Mouse (Mus musculus): Measurements from ENCODE around the gene Pawr. TPM values are rescaled to one million over a fixed set of nuclear protein-coding genes. Genes with fewer than 3 reads are reported as not detected.

The Pawr gene
- total and polyA plus RNA-seq, 2 experiments from 2014 or later, result 2.7 to 3.5 TPM

GRCm38 (mm10) chr10:108405076-108405475 lies 73.2 kb downstream of the Pawr start:
- Histone ChIP-seq H3K27me3 (ENCODE audit: control insufficient read depth, insufficient read depth, low read length) (no peaks in the 10 kb centered on the region), H3K36me3 (replicated peaks; ENCODE audit: control insufficient read depth, insufficient read depth, low read length) (no peaks in the 10 kb centered on the region), H3K27ac (ENCODE audit: low read depth) (no peak overlapping the region), H3K4me3 (ENCODE audit: low read depth, low read length) (no peak overlapping the region), H3K9me3 (replicated peaks; ENCODE audit: control insufficient read depth, low read length) (no peaks in the 10 kb centered on the region), H3K4me1 (ENCODE audit: control insufficient read depth, insufficient read depth) (peaks cover 10% of the 10 kb centered on the region; the same call in 1 of the 2 replicates), H3K4me2 (ENCODE audit: low read depth, low read length) (no peak overlapping the region), H3K9ac (replicated peaks; ENCODE audit: low read depth, low read length) (no peak overlapping the region)
- 50% methylated on average over 8 of the region's 8 CpGs for WGBS
- ATAC-seq (ENCODE audit: insufficient read depth, low read depth) (no peak), DNase-seq (ENCODE audit: low spot score) (no peak)
- TF ChIP-seq EP300 (IDR thresholded peaks at IDR 0.05; ENCODE audit: low read depth), result no peak
- no peak for TF ChIP-seq CTCF (IDR thresholded peaks at IDR 0.05; ENCODE audit: low read depth)

- Histone ChIP-seq H3K36me3 (replicated peaks; ENCODE audit: control insufficient read depth, insufficient read depth, low read length) (no peaks in the 10 kb centered on the region), H3K9me3 (replicated peaks; ENCODE audit: control insufficient read depth, low read length) (no peaks in the 10 kb centered on the region), H3K27ac (ENCODE audit: low read depth) (no peak overlapping the region), H3K4me2 (ENCODE audit: low read depth, low read length) (no peak overlapping the region), H3K4me1 (ENCODE audit: control insufficient read depth, insufficient read depth) (peaks cover 10% of the 10 kb centered on the region; the same call in 1 of the 2 replicates), H3K4me3 (ENCODE audit: low read depth, low read length) (no peak overlapping the region), H3K9ac (replicated peaks; ENCODE audit: low read depth, low read length) (no peak overlapping the region), H3K27me3 (ENCODE audit: control insufficient read depth, insufficient read depth, low read length) (no peaks in the 10 kb centered on the region)
- DNase-seq (ENCODE audit: low spot score), result no peak
- TF ChIP-seq EP300 (IDR thresholded peaks at IDR 0.05; ENCODE audit: low read depth), result no peak
- TF ChIP-seq CTCF (IDR thresholded peaks at IDR 0.05; ENCODE audit: low read depth), result no peak
- no peak for ATAC-seq (ENCODE audit: insufficient read depth, low read depth)
- 43% methylated on average over 7 of the region's 7 CpGs for WGBS
Measured at GRCm38 (mm10) chr10:108405931-108406330, 74.0 kb downstream of the Pawr start.

- H3K27ac ChIP-seq (ENCODE audit: low read depth), result no peak overlapping the region
- no peak for DNase-seq (ENCODE audit: low spot score)
- no peak overlapping the region for H3K9ac ChIP-seq (replicated peaks; ENCODE audit: low read depth, low read length)
- H3K9me3 ChIP-seq (replicated peaks; ENCODE audit: control insufficient read depth, low read length), result no peaks in the 10 kb centered on the region
- H3K4me1 ChIP-seq (ENCODE audit: control insufficient read depth, insufficient read depth), result peaks cover 10% of the 10 kb centered on the region; the same call in 1 of the 2 replicates
- H3K4me3 ChIP-seq (ENCODE audit: low read depth, low read length), result no peak overlapping the region
- WGBS, result 86% methylated on average over 12 of the region's 12 CpGs
- no peaks in the 10 kb centered on the region for H3K27me3 ChIP-seq (ENCODE audit: control insufficient read depth, insufficient read depth, low read length)
- ATAC-seq (ENCODE audit: insufficient read depth, low read depth), result no peak
- no peak overlapping the region for H3K4me2 ChIP-seq (ENCODE audit: low read depth, low read length)
- TF ChIP-seq EP300 (IDR thresholded peaks at IDR 0.05; ENCODE audit: low read depth), result no peak
- TF ChIP-seq CTCF (IDR thresholded peaks at IDR 0.05; ENCODE audit: low read depth), result no peak
- H3K36me3 ChIP-seq (replicated peaks; ENCODE audit: control insufficient read depth, insufficient read depth, low read length), result no peaks in the 10 kb centered on the region
Measured at GRCm38 (mm10) chr10:108406798-108407754, 75.2 kb downstream of the Pawr start.

- H3K9ac ChIP-seq (replicated peaks; ENCODE audit: low read depth, low read length), result no peak overlapping the region
- no peak overlapping the region for H3K4me2 ChIP-seq (ENCODE audit: low read depth, low read length)
- WGBS, result 33% methylated on average over 5 of the region's 5 CpGs
- ATAC-seq (ENCODE audit: insufficient read depth, low read depth) (no peak), DNase-seq (ENCODE audit: low spot score) (no peak)
- H3K4me1 ChIP-seq (ENCODE audit: control insufficient read depth, insufficient read depth), result peaks cover 10% of the 10 kb centered on the region; the same call in 1 of the 2 replicates
- TF ChIP-seq EP300 (IDR thresholded peaks at IDR 0.05; ENCODE audit: low read depth) (no peak), CTCF (IDR thresholded peaks at IDR 0.05; ENCODE audit: low read depth) (no peak)
- H3K9me3 ChIP-seq (replicated peaks; ENCODE audit: control insufficient read depth, low read length), result no peaks in the 10 kb centered on the region
- no peak overlapping the region for H3K27ac ChIP-seq (ENCODE audit: low read depth)
- H3K4me3 ChIP-seq (ENCODE audit: low read depth, low read length), result no peak overlapping the region
- no peaks in the 10 kb centered on the region for H3K27me3 ChIP-seq (ENCODE audit: control insufficient read depth, insufficient read depth, low read length)
- no peaks in the 10 kb centered on the region for H3K36me3 ChIP-seq (replicated peaks; ENCODE audit: control insufficient read depth, insufficient read depth, low read length)
Measured at GRCm38 (mm10) chr10:108408025-108408424, 76.1 kb downstream of the Pawr start.

GRCm38 (mm10) chr10:108408437-108408836 lies 76.5 kb downstream of the Pawr start:
- no peak for TF ChIP-seq EP300 (IDR thresholded peaks at IDR 0.05; ENCODE audit: low read depth)
- TF ChIP-seq CTCF (IDR thresholded peaks at IDR 0.05; ENCODE audit: low read depth), result no peak
- no peak overlapping the region for H3K4me2 ChIP-seq (ENCODE audit: low read depth, low read length)
- no peaks in the 10 kb centered on the region for H3K27me3 ChIP-seq (ENCODE audit: control insufficient read depth, insufficient read depth, low read length)
- DNase-seq (ENCODE audit: low spot score), result no peak
- H3K4me1 ChIP-seq (ENCODE audit: control insufficient read depth, insufficient read depth), result peaks cover 10% of the 10 kb centered on the region; the same call in 1 of the 2 replicates
- H3K36me3 ChIP-seq (replicated peaks; ENCODE audit: control insufficient read depth, insufficient read depth, low read length), result no peaks in the 10 kb centered on the region
- 82% methylated on average over 6 of the region's 6 CpGs for WGBS
- no peak overlapping the region for H3K4me3 ChIP-seq (ENCODE audit: low read depth, low read length)
- H3K27ac ChIP-seq (ENCODE audit: low read depth), result no peak overlapping the region
- no peak for ATAC-seq (ENCODE audit: insufficient read depth, low read depth)
- no peak overlapping the region for H3K9ac ChIP-seq (replicated peaks; ENCODE audit: low read depth, low read length)
- no peaks in the 10 kb centered on the region for H3K9me3 ChIP-seq (replicated peaks; ENCODE audit: control insufficient read depth, low read length)

Data from heart, postnatal 0 days (tissue).